28 mouse cellular contexts compared by ENCODE assay signal in genomic region chr14:117346372-117346885, GRCm38 (mm10).
DNase-seq lines count a peak whose midpoint lies in the region; ATAC-seq lines count a peak whose summit lies in the region.
"Had no signal": no experiment of that assay in that cellular context is flagged by ENCODE, and none has a peak within 500 bp of the region (broad histone marks: within the 10 kb centered on the region; RNA-seq: fewer than 3 reads in every experiment).

No protein-coding gene starts in this region.

- no peak overlapping the region for H3K27ac ChIP-seq in forebrain, embryonic 11.5 days (ENCODE audit: low read depth, low read length)
- no peak overlapping the region for H3K27ac ChIP-seq in forebrain, embryonic 10.5 days
- H3K27ac ChIP-seq in forebrain, embryonic 12.5 days: no peak overlapping the region
- no peak overlapping the region for H3K27ac ChIP-seq in forebrain, embryonic 15.5 days (replicated peaks)
- H3K27ac ChIP-seq: embryonic facial prominence, embryonic 10.5 days; embryonic facial prominence, embryonic 13.5 days; gastrocnemius, adult 2 months; hindbrain, embryonic 10.5 days; hindbrain, embryonic 13.5 days had no signal

- DNase-seq in forebrain, embryonic 11.5 days (ENCODE audit: low spot score): no peak
- DNase-seq in forebrain, embryonic 10.5 days (ENCODE audit: extremely low spot score, low spot score): no peak
- peak; percentile 31 for DNase-seq in Muller cell, postnatal 12 days (ENCODE audit: inconsistent ontology term)
- no peak for DNase-seq in kidney, adult 8-10 months
- no peak for DNase-seq in ovary, postnatal 10 days (ENCODE audit: low spot score)
- DNase-seq in heart, postnatal 14 days: no peak
- DNase-seq: adrenal gland, postnatal 10 days; adrenal gland, postnatal 36 days; cerebellum, adult 11-12 months; cerebellum, adult 8-10 months; cerebellum, postnatal 10 days; cerebellum, postnatal 36 days; embryo, embryonic 11 days; gastrocnemius, adult 2 months; gastrocnemius, postnatal 14 days; heart, adult 11 months; heart, postnatal 36 days had no signal

- H3K4me1 ChIP-seq in forebrain, embryonic 11.5 days (replicated peaks; ENCODE audit: control insufficient read depth, insufficient read depth, low read length): no peaks in the 10 kb centered on the region
- peaks cover 21% of the 10 kb centered on the region for H3K4me1 ChIP-seq in forebrain, embryonic 10.5 days
- H3K4me1 ChIP-seq in forebrain, embryonic 12.5 days: no peaks in the 10 kb centered on the region
- H3K4me1 ChIP-seq in forebrain, embryonic 15.5 days: 0 out of 2 replicates have a peak, but pooled peaks cover 9% of the 10 kb centered on the region
- H3K4me1 ChIP-seq: embryonic facial prominence, embryonic 13.5 days had no signal

- no peak overlapping the region for H3K9ac ChIP-seq in forebrain, embryonic 11.5 days (ENCODE audit: low read length)
- H3K9ac ChIP-seq in forebrain, embryonic 12.5 days: no peak overlapping the region
- H3K9ac ChIP-seq in forebrain, embryonic 15.5 days (replicated peaks): no peak overlapping the region
- H3K9ac ChIP-seq: embryonic facial prominence, embryonic 13.5 days; hindbrain, embryonic 13.5 days had no signal

- H3K4me3 ChIP-seq in forebrain, embryonic 11.5 days (ENCODE audit: low read depth, low read length): no peak overlapping the region
- H3K4me3 ChIP-seq in forebrain, embryonic 10.5 days: no peak overlapping the region
- H3K4me3 ChIP-seq in forebrain, embryonic 12.5 days (replicated peaks): no peak overlapping the region
- no peak overlapping the region for H3K4me3 ChIP-seq in forebrain, embryonic 15.5 days
- H3K4me3 ChIP-seq: embryonic facial prominence, embryonic 10.5 days; embryonic facial prominence, embryonic 13.5 days; erythroblast, embryonic 14.5 days; gastrocnemius, adult 2 months; hindbrain, embryonic 10.5 days; hindbrain, embryonic 13.5 days had no signal

- 74% methylated on average over 6 of the region's 6 CpGs for WGBS in forebrain, embryonic 11.5 days
- 93% methylated on average over 6 of the region's 6 CpGs for WGBS in forebrain, embryonic 10.5 days
- WGBS in forebrain, embryonic 12.5 days: 65% methylated on average over 6 of the region's 6 CpGs
- 52% methylated on average over 6 of the region's 6 CpGs for WGBS in forebrain, embryonic 15.5 days

- intact Hi-C loops in heart, postnatal 14 days (cut with DNase I): no loop called here

- H3K27me3 ChIP-seq in forebrain, embryonic 11.5 days (ENCODE audit: control insufficient read depth, insufficient read depth, low read length): no peaks in the 10 kb centered on the region
- no peaks in the 10 kb centered on the region for H3K27me3 ChIP-seq in forebrain, embryonic 10.5 days (ENCODE audit: poor library complexity, severe bottlenecking)
- H3K27me3 ChIP-seq in forebrain, embryonic 12.5 days: no peaks in the 10 kb centered on the region
- no peaks in the 10 kb centered on the region for H3K27me3 ChIP-seq in forebrain, embryonic 15.5 days
- H3K27me3 ChIP-seq: embryonic facial prominence, embryonic 13.5 days; hindbrain, embryonic 13.5 days; Patski had no signal

- no peaks in the 10 kb centered on the region for H3K36me3 ChIP-seq in forebrain, embryonic 11.5 days (ENCODE audit: control insufficient read depth, insufficient read depth, low read length)
- peaks cover 10% of the 10 kb centered on the region for H3K36me3 ChIP-seq in forebrain, embryonic 10.5 days (replicated peaks)
- no peaks in the 10 kb centered on the region for H3K36me3 ChIP-seq in forebrain, embryonic 12.5 days (replicated peaks)
- H3K36me3 ChIP-seq in forebrain, embryonic 15.5 days: no peaks in the 10 kb centered on the region
- H3K36me3 ChIP-seq: embryonic facial prominence, embryonic 13.5 days; hindbrain, embryonic 13.5 days had no signal

- H3K4me2 ChIP-seq in forebrain, embryonic 11.5 days (ENCODE audit: low read depth, low read length, severe bottlenecking): no peak overlapping the region
- no peak overlapping the region for H3K4me2 ChIP-seq in forebrain, embryonic 12.5 days
- H3K4me2 ChIP-seq in forebrain, embryonic 15.5 days (replicated peaks): no peak overlapping the region
- H3K4me2 ChIP-seq: embryonic facial prominence, embryonic 13.5 days; heart, embryonic 11.5 days; hindbrain, embryonic 13.5 days had no signal

- H3K9me3 ChIP-seq in forebrain, embryonic 11.5 days (ENCODE audit: control insufficient read depth, low read length): no peaks in the 10 kb centered on the region
- H3K9me3 ChIP-seq in forebrain, embryonic 10.5 days: no peaks in the 10 kb centered on the region
- no peaks in the 10 kb centered on the region for H3K9me3 ChIP-seq in forebrain, embryonic 12.5 days
- no peaks in the 10 kb centered on the region for H3K9me3 ChIP-seq in forebrain, embryonic 15.5 days
- H3K9me3 ChIP-seq: embryonic facial prominence, embryonic 10.5 days; embryonic facial prominence, embryonic 13.5 days; hindbrain, embryonic 13.5 days had no signal

- 0 out of 2 replicates have a peak, but pooled peaks have one; percentile 36 for ATAC-seq in forebrain, embryonic 11.5 days (replicated peaks; ENCODE audit: low FRiP score)
- ATAC-seq in forebrain, embryonic 12.5 days (ENCODE audit: low FRiP score): peak; percentile 45; the same call in 1 of the 2 replicates
- peak; percentile 60 for ATAC-seq in forebrain, embryonic 15.5 days (replicated peaks)
- ATAC-seq: hindbrain, embryonic 16.5 days; intestine, embryonic 16.5 days; Patski had no signal
